Mouse (Mus musculus): ENCODE results near the gene Cnot6.

DNA sequence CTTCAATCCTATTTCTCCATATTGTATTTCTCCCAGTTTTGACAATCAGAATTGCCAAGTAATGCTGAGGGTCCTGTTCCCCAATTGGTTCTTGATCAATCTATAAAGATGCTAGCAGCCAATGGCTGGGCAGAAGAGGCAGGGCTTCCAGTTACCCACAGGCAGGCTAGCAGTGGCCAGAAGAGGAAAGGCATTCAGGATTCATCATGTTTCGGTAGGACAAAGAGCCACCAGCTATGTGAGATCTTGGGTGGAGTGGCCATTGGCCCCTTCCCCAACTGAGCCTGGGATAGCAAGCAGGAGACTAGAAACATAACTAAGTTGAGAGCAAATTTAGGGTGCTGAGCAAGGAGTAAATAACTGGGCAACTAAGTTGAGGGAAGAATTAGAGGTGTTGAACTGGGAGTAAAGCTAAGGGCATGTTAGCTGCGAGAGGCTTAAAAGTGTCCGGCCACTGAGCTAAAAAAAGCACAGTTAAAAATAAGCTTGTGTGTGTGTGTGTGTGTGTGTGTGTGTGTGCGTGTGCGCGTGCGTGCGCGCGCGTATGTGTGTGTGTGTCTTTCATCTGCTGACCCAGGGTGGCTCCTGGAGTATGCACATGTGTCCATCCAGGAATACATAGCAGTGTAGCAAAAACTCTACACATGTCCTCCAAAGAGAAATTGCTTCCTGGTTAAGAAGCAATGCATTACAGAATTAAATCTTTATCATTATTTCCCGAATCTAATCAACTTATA lies 28.1 kb downstream of the Cnot6 start:
- TF ChIP-seq CTCF (IDR thresholded peaks at IDR 0.05; ENCODE audit: extremely low read depth, insufficient read depth, low read length) (no peak), POLR2A (IDR thresholded peaks at IDR 0.05; ENCODE audit: extremely low read depth, insufficient read depth, low read length) (no peak)
